Mouse (Mus musculus) myocyte (in vitro differentiated cells): Measurements from ENCODE around the gene Hcn1.

Experiments
- CEBPB ChIP-seq: IDR thresholded peaks from 2 replicates; pipeline ENCODE4 v1.6.1; 2011; ENCODE audit warnings: mild to moderate bottlenecking, moderate library complexity; ENCODE audit not compliant: poor library complexity, insufficient read depth, severe bottlenecking
- E2F4 ChIP-seq: IDR thresholded peaks from one replicate; pipeline ENCODE4 v1.6.1; 2011; ENCODE audit warnings: mild to moderate bottlenecking, control low read depth, moderate library complexity; ENCODE audit not compliant: insufficient read depth
- MAX ChIP-seq: IDR thresholded peaks from one replicate; pipeline ENCODE4 v1.6.1; 2011; ENCODE audit warnings: low read depth, mild to moderate bottlenecking, control low read depth
- MYOD1 ChIP-seq, 3 experiments: IDR thresholded peaks; one replicate each; pipeline ENCODE4 v1.6.1; 2011; ENCODE audit warnings: control low read depth in 2 of 3, low read depth in 2 of 3, mild to moderate bottlenecking in 2 of 3, moderate library complexity in 1 of 3; ENCODE audit not compliant: insufficient read length in 2 of 3, control insufficient read depth in 1 of 3
- MYOG ChIP-seq, 3 experiments: IDR thresholded peaks; one replicate each; pipeline ENCODE4 v1.6.1; 2011; ENCODE audit warnings: control low read depth in 2 of 3, low read depth in 2 of 3, mild to moderate bottlenecking in 2 of 3; ENCODE audit not compliant: insufficient read length in 2 of 3, control insufficient read depth in 1 of 3, insufficient read depth in 1 of 3
- POLR2A ChIP-seq: IDR thresholded peaks from one replicate; pipeline ENCODE4 v1.6.1; 2011; ENCODE audit warnings: low read depth, mild to moderate bottlenecking, control low read depth, moderate library complexity; ENCODE audit not compliant: insufficient read length
- POLR2AphosphoS2 ChIP-seq: IDR thresholded peaks from one replicate; pipeline ENCODE4 v1.6.1; 2011; ENCODE audit warnings: low read depth, control low read depth; ENCODE audit not compliant: insufficient read length
- SRF ChIP-seq: IDR thresholded peaks from one replicate; pipeline ENCODE4 v1.6.1; 2011; ENCODE audit warnings: low read depth; ENCODE audit not compliant: control insufficient read depth, insufficient read length
- TCF12 ChIP-seq: IDR thresholded peaks from one replicate; pipeline ENCODE4 v1.6.1; 2011; ENCODE audit warnings: mild to moderate bottlenecking, control low read depth; ENCODE audit not compliant: poor library complexity, insufficient read depth, severe bottlenecking
- TCF3 ChIP-seq: IDR thresholded peaks from one replicate; pipeline ENCODE4 v1.6.1; 2011; ENCODE audit warnings: low read depth, control low read depth; ENCODE audit not compliant: insufficient read length
- USF1 ChIP-seq: IDR thresholded peaks from one replicate; pipeline ENCODE4 v1.6.1; 2011; ENCODE audit warnings: low read depth, mild to moderate bottlenecking, control low read depth, moderate library complexity

- TF ChIP-seq CEBPB (no peak), MYOG (IDR thresholded peaks at IDR 0.05; ENCODE audit: control insufficient read depth in 1 of 3, insufficient read depth in 1 of 3, insufficient read length in 2 of 3, low read depth in 2 of 3) (no peak), POLR2A (no peak), USF1 (no peak), TCF12 (no peak), E2F4 (no peak), MAX (no peak), SRF (no peak), MYOD1 (IDR thresholded peaks at IDR 0.05; ENCODE audit: control insufficient read depth in 1 of 3, insufficient read length in 2 of 3, low read depth in 2 of 3) (no peak), POLR2AphosphoS2 (no peak), TCF3 (no peak)
Measured at GRCm38 (mm10) chr13:117847290-117847689, 245.2 kb downstream of the Hcn1 start.
